Mouse (Mus musculus) cerebellum, adult 11-12 months (tissue): ENCODE measurements around the gene Lrrn1.

Source experiments
- DNase-seq: peaks from one replicate; pipeline ENCODE4 v3.0.0; 2022

The Lrrn1 gene

DNA sequence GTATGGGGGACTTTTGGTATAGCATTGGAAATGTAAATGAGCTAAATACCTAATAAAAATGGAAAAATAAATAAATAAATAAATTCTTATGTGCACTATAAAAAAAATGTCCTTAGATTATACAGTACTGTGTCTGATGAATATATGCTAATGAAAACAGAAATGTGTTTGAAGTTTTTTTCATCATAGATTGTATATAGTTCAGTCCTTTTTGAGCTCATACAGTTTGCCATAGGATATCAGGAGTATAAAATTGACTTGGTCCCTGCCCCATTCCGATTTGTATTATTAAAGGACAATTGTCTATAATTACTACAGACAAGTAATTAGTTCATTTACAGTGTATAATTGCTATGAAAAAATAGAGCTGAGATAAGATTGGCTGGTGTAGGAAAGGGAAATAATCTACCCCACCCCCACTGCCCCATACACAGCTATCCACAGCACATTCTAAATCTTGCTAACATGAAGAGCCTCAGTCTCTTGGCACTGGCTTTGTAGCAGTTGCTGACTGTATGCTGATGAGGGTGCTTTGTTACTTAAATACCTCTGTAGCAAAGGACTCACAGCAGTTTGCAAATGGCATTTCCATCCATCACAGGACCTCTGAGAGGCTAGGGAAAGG is 54.3 kb downstream of the Lrrn1 start:
- DNase-seq = no peak

GRCm38 (mm10) chr6:107605151-107605550 is 75.6 kb downstream of the Lrrn1 start:
- no peak for DNase-seq

DNA sequence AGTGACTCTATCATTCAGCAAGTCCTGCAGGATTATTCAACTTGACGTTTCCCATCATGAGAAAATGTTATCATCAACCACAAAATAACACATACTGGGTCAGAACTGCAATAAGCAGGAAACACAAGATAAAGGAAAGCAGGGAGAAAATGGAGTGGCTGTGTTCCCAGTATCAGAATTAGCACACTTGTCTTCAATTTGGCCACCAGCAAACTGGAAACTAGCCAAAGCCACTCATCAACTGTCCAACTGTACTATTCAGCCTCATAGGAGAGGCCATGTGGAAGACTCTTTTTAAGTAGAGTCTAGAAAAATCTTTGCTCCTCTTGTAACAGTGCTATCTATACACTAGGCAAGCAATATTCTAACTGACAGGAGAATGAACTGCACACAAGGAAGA is 84.7 kb downstream of the Lrrn1 start:
- peak; percentile 19 for DNase-seq
